Mouse (Mus musculus) heart, embryonic 14.5 days (tissue): Measurements from ENCODE around the gene Tas1r1. TPM values are rescaled to one million over a fixed set of nuclear protein-coding genes. Genes with fewer than 3 reads are reported as not detected.
A peak's percentile ranks its signal among the peaks of the same experiment; 100 is the strongest.

ENCODE experiments used
- ATAC-seq: fragments of 200-750 bp; cut with Nextera tagmentation; 2 replicates; pipeline ENCODE4 v1.8.0; 2017; ENCODE audit warnings: low read depth, moderate TSS enrichment; ENCODE audit not compliant: insufficient number of reproducible peaks, insufficient read depth, low FRiP score
- H3K27ac ChIP-seq, 2 experiments: fragments of 200-500 bp in 1 of 2; fragments of 300-500 bp in 1 of 2; sonication (generic) in 1 of 2; replicated peaks in 1 of 2; 2 replicates each; pipeline ENCODE4 v1.5.1; 2012 to 2014; ENCODE audit warnings: low read depth in 2 of 2, low read length in 2 of 2, control low read depth in 1 of 2, mild to moderate bottlenecking in 1 of 2, mixed read lengths in 1 of 2; ENCODE audit not compliant: control insufficient read depth in 1 of 2, insufficient read depth in 1 of 2
- H3K27me3 ChIP-seq: fragments of 300-500 bp; sonication (generic); 2 replicates; pipeline ENCODE4 v1.6.1; 2014; ENCODE audit warnings: mild to moderate bottlenecking, low read length, control low read depth; ENCODE audit not compliant: control insufficient read depth, insufficient read depth
- H3K36me3 ChIP-seq: fragments of 300-500 bp; sonication (generic); 2 replicates; pipeline ENCODE4 v1.6.1; 2014; ENCODE audit warnings: mild to moderate bottlenecking, control low read depth, low read length, mixed read lengths; ENCODE audit not compliant: control insufficient read depth, insufficient read depth
- H3K4me1 ChIP-seq, 2 experiments: fragments of 200-500 bp in 1 of 2; fragments of 300-500 bp in 1 of 2; sonication (generic) in 1 of 2; 2 replicates each; pipeline ENCODE4 v1.6.1; 2012 to 2014; ENCODE audit warnings: low read length in 2 of 2, control low read depth in 1 of 2, mixed read lengths in 1 of 2; ENCODE audit not compliant: control insufficient read depth in 2 of 2, insufficient read depth in 2 of 2
- H3K4me2 ChIP-seq: fragments of 300-500 bp; sonication (generic); 2 replicates; pipeline ENCODE4 v1.6.1; 2014; ENCODE audit warnings: mild to moderate bottlenecking, low read length
- H3K4me3 ChIP-seq, 2 experiments: fragments of 200-500 bp in 1 of 2; fragments of 300-500 bp in 1 of 2; sonication (generic) in 1 of 2; 2 replicates each; pipeline ENCODE4 v1.5.1; 2012 to 2014; ENCODE audit warnings: low read length in 2 of 2, mild to moderate bottlenecking in 2 of 2, control low read depth in 1 of 2, low read depth in 1 of 2, moderate library complexity in 1 of 2; ENCODE audit not compliant: control insufficient read depth in 1 of 2, insufficient read depth in 1 of 2
- H3K9ac ChIP-seq: fragments of 300-500 bp; sonication (generic); 2 replicates; pipeline ENCODE4 v1.6.1; 2014; ENCODE audit warnings: mild to moderate bottlenecking, low read length
- H3K9me3 ChIP-seq: fragments of 300-500 bp; sonication (generic); 2 replicates; pipeline ENCODE4 v1.6.1; 2016; ENCODE audit warnings: low read length, control low read depth; ENCODE audit not compliant: control insufficient read depth
- WGBS: fragments of 180-500 bp; shearing (Covaris S2); extraction: QIAGEN DNeasy Blood & Tissue Kit; methylation state at CpG from one replicate; pipeline ENCODE4 v1.1.7; 2014; 5-methylcytosine and 5-hydroxymethylcytosine counted together
- polyA plus RNA-seq: library from polyadenylated mRNA; unstranded; fragments of >200 nt; fragmentation: Nextera tagmentation; extraction: Ambion mirVana; gene quantifications from 2 replicates; pipeline ENCODE4 v1.2.1, GENCODE M21; 2014

The Tas1r1 gene
- 0.09 and 0.20 TPM in 2 replicates for polyA plus RNA-seq

DNA sequence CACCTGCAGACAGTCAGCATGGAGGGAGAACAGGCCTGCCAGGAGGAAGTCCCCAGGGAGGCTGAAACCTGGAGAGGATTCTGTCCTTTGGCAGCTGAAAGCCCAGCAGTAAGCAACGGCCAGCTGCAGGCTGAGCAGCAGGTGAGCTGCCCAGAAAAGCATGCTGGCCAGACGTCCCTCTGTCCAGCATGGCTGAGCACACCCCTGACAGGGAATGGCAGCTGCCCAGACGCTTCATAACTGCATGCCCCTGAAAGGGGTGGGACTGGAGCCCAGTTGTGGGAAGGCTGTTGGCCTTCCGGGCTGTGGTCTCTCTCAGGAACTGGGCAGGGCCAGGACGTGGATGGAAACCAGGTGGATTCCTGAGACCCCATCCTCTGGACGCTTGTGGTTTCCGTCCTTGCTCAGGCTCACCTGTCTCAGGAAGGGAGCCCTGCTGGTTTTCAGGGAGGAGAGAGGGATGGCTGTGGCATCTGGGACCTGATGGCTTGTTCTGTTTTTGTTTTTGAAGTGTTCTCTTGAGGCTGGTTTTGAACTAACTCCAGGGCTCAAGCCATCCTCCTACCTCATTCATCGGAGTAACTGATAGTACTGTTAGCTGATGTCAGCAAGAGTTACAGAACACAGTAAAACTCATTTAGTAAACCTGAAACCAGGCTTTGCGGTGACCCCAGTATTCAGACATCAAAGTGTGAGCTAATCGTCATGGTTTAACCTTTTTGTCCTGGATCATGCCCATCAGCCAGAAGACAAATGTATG lies at the start of gene Tas1r1:
Gene Tas1r1 (minus strand): TSS at position 344 of the 760 bp plus-strand sequence.
- 43% methylated on average over 10 of the region's 10 CpGs for WGBS
- ATAC-seq = no peak
- peak within 1 kb of the TSS; percentile 90 for H3K9ac ChIP-seq
- 0 out of 4 replicates have a peak within 1 kb of the TSS, but pooled peaks of 1 of the 2 experiments have one; percentile 19 for H3K27ac ChIP-seq
- peaks cover 26% of the 10 kb centered on the region for H3K36me3 ChIP-seq
- H3K4me2 ChIP-seq = peak within 1 kb of the TSS; percentile 97
- no peaks in the 10 kb centered on the region for H3K27me3 ChIP-seq
- peaks cover 6 to 8% of the 10 kb centered on the region in 2 experiments for H3K4me1 ChIP-seq
- no peaks in the 10 kb centered on the region for H3K9me3 ChIP-seq
- peak within 1 kb of the TSS; percentile 85 to 92 for H3K4me3 ChIP-seq

DNA sequence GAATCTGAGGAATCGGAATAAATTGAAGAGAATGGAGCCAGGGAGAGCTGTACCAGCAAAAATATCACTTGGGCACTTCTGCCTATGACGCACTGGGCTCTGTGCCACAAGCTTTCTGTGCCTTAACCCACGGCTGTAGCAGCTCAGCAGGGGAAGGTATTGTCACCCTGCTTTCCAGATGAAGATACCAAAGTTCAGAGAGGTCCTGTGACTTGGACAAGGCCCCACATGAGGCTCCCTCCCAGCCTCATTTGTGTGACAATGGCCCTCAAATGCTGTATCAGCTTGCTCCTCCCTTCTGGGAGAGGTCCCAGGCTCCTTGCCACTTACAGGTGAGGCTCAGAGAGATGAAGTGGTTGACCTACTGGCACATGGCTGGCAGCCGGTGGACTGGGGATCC lies 49.8 kb upstream of the Tas1r1 start:
- peaks cover 21 to 24% of the 10 kb centered on the region in 2 experiments for H3K4me1 ChIP-seq
- peak overlapping the region; percentile 90; the same call in 1 of the 2 replicates for H3K9ac ChIP-seq
- H3K36me3 ChIP-seq = no peaks in the 10 kb centered on the region
- H3K4me2 ChIP-seq = peak overlapping the region; percentile 81
- no peak overlapping the region; a peak in 1 of 4 replicates for H3K4me3 ChIP-seq
- no peak overlapping the region for H3K27ac ChIP-seq
- H3K9me3 ChIP-seq = no peaks in the 10 kb centered on the region
- ATAC-seq = no peak
- no peaks in the 10 kb centered on the region for H3K27me3 ChIP-seq
- 44% methylated on average over 4 of the region's 4 CpGs for WGBS

DNA sequence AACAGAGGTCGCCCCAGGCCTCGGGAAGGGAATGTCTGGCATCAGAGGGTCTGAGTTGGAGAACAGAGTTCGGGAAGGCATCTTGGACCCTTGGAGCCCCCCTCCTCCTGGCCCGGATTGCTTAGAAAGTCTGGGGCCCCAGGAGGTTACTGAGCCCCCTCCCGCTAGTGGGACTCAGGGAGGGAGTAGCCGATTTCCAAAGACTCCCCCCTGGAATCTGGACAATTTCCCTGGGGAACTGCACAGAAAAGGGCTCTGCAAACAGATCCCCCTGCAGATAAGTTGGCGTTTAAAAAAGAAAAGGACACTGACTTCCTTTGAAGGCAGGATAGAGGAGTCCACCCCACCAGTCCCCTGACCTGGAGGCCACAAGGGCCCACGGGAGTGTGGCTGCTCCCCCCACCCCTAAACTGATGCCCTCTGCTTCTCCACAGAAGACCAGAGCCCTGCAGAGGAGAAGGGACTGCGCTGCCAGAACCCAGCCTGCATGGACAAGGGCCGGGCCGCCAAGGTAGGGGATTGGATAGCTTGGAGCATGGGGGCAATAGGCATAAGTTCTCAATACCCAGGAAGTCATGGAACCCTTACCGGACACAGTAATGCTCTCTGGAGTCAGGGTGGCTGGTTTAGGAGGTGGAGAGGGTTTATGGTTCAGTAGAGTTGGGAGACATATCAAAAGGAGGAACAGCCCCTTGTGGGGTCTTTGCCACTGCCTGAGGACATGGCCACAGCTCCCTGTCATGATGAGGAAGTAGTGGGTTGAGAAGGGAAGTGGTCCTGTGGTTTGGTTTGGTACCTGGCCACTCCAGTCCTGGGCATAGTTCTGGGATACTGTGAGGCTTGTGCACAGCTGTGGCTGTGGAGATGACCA lies 49.1 kb upstream of the Tas1r1 start:
- H3K9ac ChIP-seq = peak overlapping the region; percentile 90
- 0 out of 4 replicates have a peak overlapping the region, but pooled peaks have one; percentile 38 to 53 for H3K27ac ChIP-seq
- H3K4me3 ChIP-seq = peak overlapping the region; percentile 83 to 97
- no peaks in the 10 kb centered on the region for H3K9me3 ChIP-seq
- no peaks in the 10 kb centered on the region for H3K36me3 ChIP-seq
- H3K27me3 ChIP-seq = no peaks in the 10 kb centered on the region
- H3K4me1 ChIP-seq = peaks cover 16 to 17% of the 10 kb centered on the region in 2 experiments
- no peak for ATAC-seq
- peak overlapping the region; percentile 81 for H3K4me2 ChIP-seq
- WGBS = 6% methylated on average over 12 of the region's 12 CpGs

DNA sequence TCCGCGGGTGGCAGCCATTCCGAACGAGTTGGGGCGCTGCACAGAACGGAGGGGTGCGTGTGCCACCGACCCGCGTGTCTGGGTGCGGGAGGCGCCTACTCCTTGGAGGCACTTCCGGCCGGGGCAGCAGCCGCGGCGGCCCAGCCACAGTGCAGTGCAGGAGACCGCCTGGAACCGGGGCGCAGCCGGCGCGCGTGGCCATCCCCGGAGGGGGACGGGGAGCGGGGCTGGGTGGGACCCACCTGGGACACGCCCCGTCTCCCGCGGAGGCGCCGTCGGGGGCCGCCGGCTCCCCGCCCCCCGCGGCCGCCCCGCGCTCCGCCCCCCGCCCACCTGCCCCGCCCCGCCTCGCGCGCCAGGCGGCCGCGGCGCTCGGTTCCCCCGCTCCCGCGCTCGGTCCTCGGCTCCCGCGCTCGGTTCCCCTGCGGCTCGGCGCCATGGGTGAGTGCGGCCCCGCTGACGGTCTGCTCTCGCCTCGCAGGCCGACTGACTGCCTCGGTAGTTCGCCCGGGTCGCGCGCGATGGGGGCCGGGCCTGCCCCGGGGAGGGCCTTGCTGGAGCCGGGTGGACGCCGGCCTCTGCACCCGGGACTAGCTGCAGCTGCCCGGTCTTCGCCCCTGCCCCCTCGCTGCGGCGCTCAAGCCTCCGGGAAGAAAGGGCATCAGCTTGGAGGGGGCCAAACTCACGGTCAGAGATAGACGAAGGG lies 48.3 kb upstream of the Tas1r1 start:
- Histone ChIP-seq H3K4me3 (peak overlapping the region; percentile 83 to 97), H3K27ac (peak overlapping the region; percentile 38 to 53; a peak in 1 of 4 replicates), H3K9me3 (no peaks in the 10 kb centered on the region), H3K4me1 (peaks cover 13% of the 10 kb centered on the region in 2 experiments; a peak in 3 of 4 replicates), H3K9ac (peak overlapping the region; percentile 90), H3K36me3 (no peaks in the 10 kb centered on the region), H3K27me3 (no peaks in the 10 kb centered on the region), H3K4me2 (peak overlapping the region; percentile 81)
- peak; percentile 76 for ATAC-seq
- WGBS = under 1% methylated on average over 49 of the region's 92 CpGs

DNA sequence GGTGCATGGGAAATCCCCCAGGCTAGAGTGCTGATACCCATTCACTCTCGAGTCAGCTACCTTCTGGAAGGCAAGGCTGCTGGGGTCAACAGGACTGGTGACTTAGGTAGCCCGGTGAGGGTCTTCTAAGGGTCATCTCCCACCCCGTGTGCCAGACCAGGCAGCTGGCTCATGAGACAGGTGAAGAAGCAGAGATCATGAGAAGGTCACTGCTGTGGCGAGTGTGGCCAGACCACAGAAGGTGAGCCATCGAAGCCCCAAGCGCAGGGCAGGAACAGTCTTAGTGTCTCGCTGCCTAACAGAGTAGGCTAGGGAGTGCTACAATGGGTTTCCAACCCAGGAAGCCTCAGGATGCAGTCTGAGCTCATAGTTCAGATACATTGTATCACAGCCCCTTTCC lies 46.2 kb upstream of the Tas1r1 start:
- no peak for ATAC-seq
- H3K27ac ChIP-seq = no peak overlapping the region
- H3K36me3 ChIP-seq = no peaks in the 10 kb centered on the region
- H3K4me1 ChIP-seq = peaks cover 13% of the 10 kb centered on the region in 2 experiments; a peak in 3 of 4 replicates
- H3K27me3 ChIP-seq = no peaks in the 10 kb centered on the region
- no peak overlapping the region for H3K9ac ChIP-seq
- H3K4me2 ChIP-seq = no peak overlapping the region
- 84% methylated on average over 7 of the region's 7 CpGs for WGBS
- H3K9me3 ChIP-seq = no peaks in the 10 kb centered on the region
- H3K4me3 ChIP-seq = no peak overlapping the region

DNA sequence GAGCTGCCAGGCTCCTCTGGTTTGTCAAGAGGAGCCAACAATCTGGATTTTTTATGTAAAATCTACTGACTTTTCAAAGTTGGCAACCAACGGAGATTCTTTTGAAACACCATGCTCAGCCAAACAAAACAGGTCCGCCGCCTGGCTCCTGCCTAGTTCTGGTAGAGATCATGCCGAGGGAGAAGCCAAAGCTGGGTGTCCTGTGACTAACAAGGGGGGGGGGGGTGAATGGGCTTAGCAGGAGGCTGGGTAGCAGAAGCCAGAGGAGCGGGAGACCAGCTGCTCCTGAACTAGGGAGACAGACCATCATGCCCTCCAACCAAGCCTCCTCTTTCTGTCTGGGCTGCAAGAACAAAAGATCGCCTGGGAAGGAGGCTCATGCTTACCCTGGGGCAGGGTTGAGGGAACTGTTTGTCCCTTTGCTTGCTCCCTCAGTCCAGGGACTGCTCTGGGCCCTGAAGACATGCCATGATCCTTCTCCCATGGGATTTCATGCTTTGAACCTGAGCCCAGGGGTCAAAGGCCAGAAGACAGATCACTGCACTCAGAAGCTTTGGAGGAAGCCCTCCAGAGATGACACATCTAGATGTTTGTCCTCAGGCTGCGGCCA lies 45.3 kb upstream of the Tas1r1 start:
- Histone ChIP-seq H3K36me3 (no peaks in the 10 kb centered on the region), H3K4me3 (no peak overlapping the region), H3K27me3 (no peaks in the 10 kb centered on the region), H3K9me3 (no peaks in the 10 kb centered on the region), H3K27ac (no peak overlapping the region), H3K9ac (no peak overlapping the region), H3K4me2 (no peak overlapping the region), H3K4me1 (peaks cover 13% of the 10 kb centered on the region in 2 experiments; a peak in 3 of 4 replicates)
- 67% methylated on average over 7 of the region's 7 CpGs for WGBS
- no peak for ATAC-seq

DNA sequence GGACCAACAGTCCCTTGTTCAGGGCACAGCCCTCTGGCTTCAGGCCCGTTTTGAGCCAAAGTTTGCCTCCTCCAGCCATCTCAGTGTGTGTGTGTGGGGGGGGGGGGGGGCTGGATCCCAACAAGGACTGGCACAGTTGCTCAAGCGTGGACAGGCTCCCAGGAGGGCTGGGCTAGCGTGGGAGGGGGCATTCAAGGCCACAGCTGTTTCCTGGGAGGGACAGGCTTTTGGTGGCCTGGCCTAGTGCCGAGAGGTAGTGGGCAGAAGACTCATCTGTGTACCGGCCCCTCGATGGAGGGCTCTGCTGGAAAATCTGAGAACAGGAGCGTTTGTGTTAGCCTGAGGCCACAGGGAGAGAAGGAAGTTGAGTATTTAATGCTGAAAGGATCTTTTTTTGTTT lies 41.6 kb upstream of the Tas1r1 start:
- ATAC-seq = no peak
- Histone ChIP-seq H3K27me3 (no peaks in the 10 kb centered on the region), H3K9me3 (no peaks in the 10 kb centered on the region), H3K9ac (no peak overlapping the region), H3K27ac (no peak overlapping the region), H3K36me3 (no peaks in the 10 kb centered on the region), H3K4me1 (no peaks in the 10 kb centered on the region), H3K4me3 (no peak overlapping the region), H3K4me2 (no peak overlapping the region)
- 54% methylated on average over 7 of the region's 7 CpGs for WGBS
